Mouse (Mus musculus): ENCODE data around the gene Tmem51. TPM values are rescaled to one million over a fixed set of nuclear protein-coding genes. Genes with fewer than 3 reads are reported as not detected.
A peak's percentile ranks its signal among the peaks of the same experiment; 100 is the strongest.
"Not testable (repeated sequence)": the region's sequence is repeated elsewhere in the genome, so short reads cannot be mapped to it uniquely, and the experiment has no call there.

Gene Tmem51
- total RNA-seq, 2 experiments from 2014 or later: 5.2 to 5.5 TPM

- DNase-seq: no peak
- intact Hi-C loops (cut with DNase I): no loop called here
These were observed 22.4 kb downstream of the Tmem51 start for GRCm38 (mm10) chr4:142061485-142062240.

- intact Hi-C loops (cut with DNase I): no loop called here
- DNase-seq: peak; percentile 96
These were observed 23.4 kb downstream of the Tmem51 start for GRCm38 (mm10) chr4:142060455-142061378.

GRCm38 (mm10) chr4:142059841-142060193, 24.3 kb downstream of the Tmem51 start:
- intact Hi-C loops (cut with DNase I): no loop called here
- DNase-seq: no peak

GRCm38 (mm10) chr4:142059113-142059840, 24.8 kb downstream of the Tmem51 start:
- intact Hi-C loops (cut with DNase I): no loop called here
- DNase-seq: no peak

- peak; percentile 63 for DNase-seq
- intact Hi-C loops (cut with DNase I): no loop called here
These were observed 26.4 kb downstream of the Tmem51 start for GRCm38 (mm10) chr4:142057529-142058216.

- DNase-seq: peak; percentile 81
- intact Hi-C loops (cut with DNase I): no loop called here
These were observed 28.5 kb downstream of the Tmem51 start for GRCm38 (mm10) chr4:142055600-142055999.

GRCm38 (mm10) chr4:142054580-142054979, 29.5 kb downstream of the Tmem51 start:
- no peak for DNase-seq
- intact Hi-C loops (cut with DNase I): no loop called here

- intact Hi-C loops (cut with DNase I): no loop called here
- DNase-seq: no peak
These were observed 30.2 kb downstream of the Tmem51 start for GRCm38 (mm10) chr4:142053661-142054448.

GRCm38 (mm10) chr4:142053261-142053660, 30.8 kb downstream of the Tmem51 start:
- intact Hi-C loops (cut with DNase I): no loop called here
- DNase-seq: no peak

- DNase-seq: no peak
- intact Hi-C loops (cut with DNase I): no loop called here
These were observed 31.5 kb downstream of the Tmem51 start for GRCm38 (mm10) chr4:142052391-142053132.

- intact Hi-C loops (cut with DNase I): not testable (repeated sequence)
These were observed 32.2 kb downstream of the Tmem51 start for GRCm38 (mm10) chr4:142051883-142052282.

GRCm38 (mm10) chr4:142049963-142050362, 34.1 kb downstream of the Tmem51 start:
- no peak for DNase-seq
- intact Hi-C loops (cut with DNase I): no loop called here

More at GRCm38 (mm10) chr4:142051883-142052282, 32.2 kb downstream of the Tmem51 start:
- not testable (repeated sequence) for DNase-seq

- no peak for DNase-seq
- intact Hi-C loops (cut with DNase I): no loop called here
These were observed 35.7 kb downstream of the Tmem51 start for GRCm38 (mm10) chr4:142048391-142048790.

GRCm38 (mm10) chr4:142047005-142047404, 37.1 kb downstream of the Tmem51 start:
- intact Hi-C loops (cut with DNase I): no loop called here
- DNase-seq: no peak

- no peak for DNase-seq
- intact Hi-C loops (cut with DNase I): no loop called here
These were observed 37.6 kb downstream of the Tmem51 start for GRCm38 (mm10) chr4:142046496-142046895.

GRCm38 (mm10) chr4:142045595-142046163, 38.4 kb downstream of the Tmem51 start:
- intact Hi-C loops (cut with DNase I): no loop called here
- no peak for DNase-seq

- no peak for DNase-seq
- intact Hi-C loops (cut with DNase I): no loop called here
These were observed 39.7 kb downstream of the Tmem51 start for GRCm38 (mm10) chr4:142044452-142044851.

GRCm38 (mm10) chr4:142039662-142040353, 44.3 kb downstream of the Tmem51 start:
- intact Hi-C loops (cut with DNase I): no loop called here
- no peak for DNase-seq

All from left cerebral cortex, postnatal 4 days (tissue).